In genomic region chr10:122563973-122564372, GRCm38 (mm10) we compare ENCODE assay signal across 12 mouse cellular contexts.
DNase-seq lines count a peak whose midpoint lies in the region; ATAC-seq lines count a peak whose summit lies in the region.
"Had no signal": no experiment of that assay in that cellular context is flagged by ENCODE, and none has a peak within 500 bp of the region (broad histone marks: within the 10 kb centered on the region; RNA-seq: fewer than 3 reads in every experiment).

No protein-coding gene starts in this region.

- no peaks in the 10 kb centered on the region for H3K36me3 ChIP-seq in heart, embryonic 14.5 days (ENCODE audit: control insufficient read depth, insufficient read depth, low read length)
- no peaks in the 10 kb centered on the region for H3K36me3 ChIP-seq in heart, embryonic 10.5 days
- no peaks in the 10 kb centered on the region for H3K36me3 ChIP-seq in midbrain, embryonic 14.5 days (ENCODE audit: control insufficient read depth, insufficient read depth, low read length)

- H3K4me1 ChIP-seq in heart, embryonic 14.5 days (ENCODE audit: control insufficient read depth in 2 of 2, insufficient read depth in 2 of 2, low read length in 2 of 2), result no peaks in the 10 kb centered on the region
- H3K4me1 ChIP-seq in heart, embryonic 10.5 days, result no peaks in the 10 kb centered on the region
- H3K4me1 ChIP-seq in midbrain, embryonic 14.5 days (ENCODE audit: control insufficient read depth, insufficient read depth, low read length), result no peaks in the 10 kb centered on the region

- H3K4me2 ChIP-seq in heart, embryonic 14.5 days (ENCODE audit: low read length), result peak overlapping the region; percentile 28; the same call in 1 of the 2 replicates
- H3K4me2 ChIP-seq in midbrain, embryonic 14.5 days (ENCODE audit: low read length), result peak overlapping the region; percentile 32

- DNase-seq in heart, embryonic 10.5 days (ENCODE audit: low spot score), result no peak
- peak; percentile 16 for DNase-seq in brain, adult 2 months (ENCODE audit: low read depth, low spot score)
- DNase-seq in forelimb bud, embryonic 11.5 days (ENCODE audit: low read depth, low spot score), result peak; percentile 50
- peak; percentile 56 for DNase-seq in midbrain, embryonic 14.5 days
- DNase-seq in spleen, postnatal 10 days (ENCODE audit: low spot score in 2 of 2), result no peak
- no peak for DNase-seq in left cerebral cortex, postnatal 4 days
- no peak for DNase-seq in cerebellum, adult 18-20 months
- DNase-seq: cerebellum, adult 11-12 months; gastrocnemius, postnatal 14 days; lung, postnatal 14 days; thymus, adult 18-20 months had no signal

- no peak overlapping the region for H3K9ac ChIP-seq in heart, embryonic 14.5 days (ENCODE audit: low read length)
- peak overlapping the region; percentile 27; the same call in 1 of the 2 replicates for H3K9ac ChIP-seq in midbrain, embryonic 14.5 days (replicated peaks; ENCODE audit: low read length)

- no peak overlapping the region for H3K27ac ChIP-seq in heart, embryonic 14.5 days (replicated peaks in 1 of 2; ENCODE audit: control insufficient read depth in 1 of 2, insufficient read depth in 1 of 2, low read depth in 2 of 2, low read length in 2 of 2)
- no peak overlapping the region for H3K27ac ChIP-seq in heart, embryonic 10.5 days
- peak overlapping the region; percentile 46; the same call in 1 of the 2 replicates for H3K27ac ChIP-seq in midbrain, embryonic 14.5 days (replicated peaks; ENCODE audit: low read depth, low read length)

- no peaks in the 10 kb centered on the region for H3K9me3 ChIP-seq in heart, embryonic 14.5 days (ENCODE audit: control insufficient read depth, low read length)
- H3K9me3 ChIP-seq in heart, embryonic 10.5 days, result no peaks in the 10 kb centered on the region
- H3K9me3 ChIP-seq in midbrain, embryonic 14.5 days (ENCODE audit: control insufficient read depth, low read length), result no peaks in the 10 kb centered on the region

- no peak overlapping the region; a peak in 1 of 4 replicates for H3K4me3 ChIP-seq in heart, embryonic 14.5 days (ENCODE audit: control insufficient read depth in 1 of 2, insufficient read depth in 1 of 2, low read depth in 1 of 2, low read length in 2 of 2)
- H3K4me3 ChIP-seq in heart, embryonic 10.5 days, result no peak overlapping the region
- no peak overlapping the region for H3K4me3 ChIP-seq in midbrain, embryonic 14.5 days (replicated peaks; ENCODE audit: low read depth, low read length)

- no peaks in the 10 kb centered on the region for H3K27me3 ChIP-seq in heart, embryonic 14.5 days (ENCODE audit: control insufficient read depth, insufficient read depth, low read length)
- H3K27me3 ChIP-seq in heart, embryonic 10.5 days (ENCODE audit: insufficient read depth, poor library complexity, severe bottlenecking), result no peaks in the 10 kb centered on the region
- no peaks in the 10 kb centered on the region for H3K27me3 ChIP-seq in midbrain, embryonic 14.5 days (ENCODE audit: control insufficient read depth, insufficient read depth, low read length)

- no peak for ATAC-seq in heart, embryonic 14.5 days (ENCODE audit: insufficient number of reproducible peaks, insufficient read depth, low FRiP score, low read depth)
- no peak for ATAC-seq in midbrain, embryonic 14.5 days (ENCODE audit: low FRiP score, low TSS enrichment)

- intact Hi-C loops in left cerebral cortex, postnatal 4 days (cut with DNase I), result no loop called here

- 60% methylated on average over 10 of the region's 10 CpGs for WGBS in heart, embryonic 14.5 days
- 72% methylated on average over 10 of the region's 10 CpGs for WGBS in heart, embryonic 10.5 days
- 20% methylated on average over 10 of the region's 10 CpGs for WGBS in midbrain, embryonic 14.5 days

Comparison
In these comparisons a context has a peak if more than half of its experiments do, and no peak if none do; other contexts are left out.
1. DNase-seq: peak in brain, adult 2 months (single experiment), forelimb bud, embryonic 11.5 days (single experiment) and midbrain, embryonic 14.5 days (single experiment); none in heart, embryonic 10.5 days (single experiment), spleen, postnatal 10 days (0 of 2), left cerebral cortex, postnatal 4 days (single experiment) and cerebellum, adult 18-20 months (0 of 2).